Mouse (Mus musculus) heart, embryonic 10.5 days (tissue): ENCODE data around the gene Cyth1. TPM values are rescaled to one million over a fixed set of nuclear protein-coding genes. Genes with fewer than 3 reads are reported as not detected.

Source experiments
- DNase-seq: peaks from one replicate; pipeline ENCODE4 v3.0.0-alpha.2; 2017; ENCODE audit warnings: low spot score
- H3K27ac ChIP-seq: fragments of 300-500 bp; sonication (generic); 2 replicates; pipeline ENCODE4 v1.5.1; 2016; ENCODE audit warnings: mild to moderate bottlenecking
- H3K27me3 ChIP-seq: fragments of 300-500 bp; sonication (generic); 2 replicates; pipeline ENCODE4 v1.6.1; 2016; ENCODE audit warnings: mild to moderate bottlenecking; ENCODE audit not compliant: poor library complexity, insufficient read depth, severe bottlenecking
- H3K36me3 ChIP-seq: fragments of 300-500 bp; sonication (generic); 2 replicates; pipeline ENCODE4 v1.6.1; 2016; ENCODE audit warnings: mild to moderate bottlenecking, moderate library complexity
- H3K4me1 ChIP-seq: fragments of 300-500 bp; sonication (generic); 2 replicates; pipeline ENCODE4 v1.6.1; 2016; ENCODE audit warnings: mild to moderate bottlenecking
- H3K4me3 ChIP-seq: fragments of 300-500 bp; sonication (generic); 2 replicates; pipeline ENCODE4 v1.5.1; 2016; ENCODE audit warnings: mild to moderate bottlenecking, moderate library complexity
- H3K9me3 ChIP-seq: fragments of 300-500 bp; sonication (generic); 2 replicates; pipeline ENCODE4 v1.6.1; 2016; ENCODE audit warnings: mild to moderate bottlenecking, moderate library complexity
- WGBS: fragments of 180-500 bp; shearing (Covaris S2); methylation state at CpG from one replicate; pipeline ENCODE4 v1.1.7; 2016; 5-methylcytosine and 5-hydroxymethylcytosine counted together
- polyA plus RNA-seq: library from polyadenylated mRNA; unstranded; fragments of >200 nt; fragmentation: Nextera tagmentation; extraction: Ambion mirVana; gene quantifications from 2 replicates; pipeline ENCODE4 v1.2.1, GENCODE M21; 2016

Cyth1 gene
- polyA plus RNA-seq, 1 experiment from 2014 or later, result 15.5 TPM

GRCm38 (mm10) chr11:118246724-118247123 lies 1.7 kb downstream of the Cyth1 start:
- H3K4me1 ChIP-seq, result peaks cover 31% of the 10 kb centered on the region
- DNase-seq, result no peak
- WGBS, result 67% methylated on average over 5 of the region's 5 CpGs
- no peaks in the 10 kb centered on the region for H3K9me3 ChIP-seq
- H3K36me3 ChIP-seq, result no peaks in the 10 kb centered on the region
- H3K27ac ChIP-seq, result peak overlapping the region; percentile 93; the same call in 1 of the 2 replicates
- peak overlapping the region; percentile 86 for H3K4me3 ChIP-seq
- no peaks in the 10 kb centered on the region for H3K27me3 ChIP-seq

GRCm38 (mm10) chr11:118245130-118245529 lies 3.3 kb downstream of the Cyth1 start:
- Histone ChIP-seq H3K27me3 (no peaks in the 10 kb centered on the region), H3K4me1 (peaks cover 42% of the 10 kb centered on the region), H3K36me3 (no peaks in the 10 kb centered on the region), H3K9me3 (no peaks in the 10 kb centered on the region), H3K4me3 (no peak overlapping the region), H3K27ac (no peak overlapping the region)
- WGBS, result 93% methylated on average over 2 of the region's 2 CpGs
- no peak for DNase-seq

GRCm38 (mm10) chr11:118243627-118244261 lies 4.6 kb downstream of the Cyth1 start:
- H3K36me3 ChIP-seq, result no peaks in the 10 kb centered on the region
- 76% methylated on average over 6 of the region's 6 CpGs for WGBS
- H3K27ac ChIP-seq, result no peak overlapping the region
- H3K9me3 ChIP-seq, result no peaks in the 10 kb centered on the region
- H3K4me1 ChIP-seq, result peaks cover 44% of the 10 kb centered on the region
- no peaks in the 10 kb centered on the region for H3K27me3 ChIP-seq
- DNase-seq, result no peak
- H3K4me3 ChIP-seq, result no peak overlapping the region

- Histone ChIP-seq H3K4me1 (peaks cover 48% of the 10 kb centered on the region), H3K36me3 (no peaks in the 10 kb centered on the region), H3K27me3 (no peaks in the 10 kb centered on the region), H3K4me3 (no peak overlapping the region), H3K9me3 (no peaks in the 10 kb centered on the region), H3K27ac (no peak overlapping the region)
- no peak for DNase-seq
- 79% methylated on average over 4 of the region's 4 CpGs for WGBS
Observed at GRCm38 (mm10) chr11:118242506-118242905, 5.9 kb downstream of the Cyth1 start.

GRCm38 (mm10) chr11:118240388-118240787 lies 8.0 kb downstream of the Cyth1 start:
- Histone ChIP-seq H3K27me3 (no peaks in the 10 kb centered on the region), H3K4me1 (peaks cover 48% of the 10 kb centered on the region), H3K36me3 (no peaks in the 10 kb centered on the region), H3K9me3 (no peaks in the 10 kb centered on the region), H3K4me3 (no peak overlapping the region), H3K27ac (peak overlapping the region; percentile 59)
- no peak for DNase-seq
- 71% methylated on average over 4 of the region's 4 CpGs for WGBS

- Histone ChIP-seq H3K9me3 (no peaks in the 10 kb centered on the region), H3K4me3 (no peak overlapping the region), H3K27me3 (no peaks in the 10 kb centered on the region), H3K4me1 (peaks cover 54% of the 10 kb centered on the region), H3K36me3 (no peaks in the 10 kb centered on the region), H3K27ac (peak overlapping the region; percentile 59)
- WGBS, result 59% methylated on average over 14 of the region's 14 CpGs
- no peak for DNase-seq
Observed at GRCm38 (mm10) chr11:118239281-118240198, 8.9 kb downstream of the Cyth1 start.

GRCm38 (mm10) chr11:118236520-118237190 lies 11.7 kb downstream of the Cyth1 start:
- H3K9me3 ChIP-seq, result no peaks in the 10 kb centered on the region
- no peak overlapping the region for H3K4me3 ChIP-seq
- 47% methylated on average over 6 of the region's 6 CpGs for WGBS
- H3K27me3 ChIP-seq, result no peaks in the 10 kb centered on the region
- H3K36me3 ChIP-seq, result no peaks in the 10 kb centered on the region
- peak overlapping the region; percentile 59 for H3K27ac ChIP-seq
- peaks cover 63% of the 10 kb centered on the region for H3K4me1 ChIP-seq
- DNase-seq, result no peak

- WGBS, result 72% methylated on average over 7 of the region's 7 CpGs
- no peak for DNase-seq
- Histone ChIP-seq H3K4me3 (no peak overlapping the region), H3K9me3 (no peaks in the 10 kb centered on the region), H3K27ac (peak overlapping the region; percentile 69; the same call in 1 of the 2 replicates), H3K36me3 (no peaks in the 10 kb centered on the region), H3K27me3 (no peaks in the 10 kb centered on the region), H3K4me1 (peaks cover 61% of the 10 kb centered on the region)
Observed at GRCm38 (mm10) chr11:118234929-118235328, 13.5 kb downstream of the Cyth1 start.

- no peak for DNase-seq
- WGBS, result 62% methylated on average over 6 of the region's 6 CpGs
- Histone ChIP-seq H3K9me3 (no peaks in the 10 kb centered on the region), H3K27ac (peak overlapping the region; percentile 69; the same call in 1 of the 2 replicates), H3K36me3 (no peaks in the 10 kb centered on the region), H3K27me3 (no peaks in the 10 kb centered on the region), H3K4me1 (peaks cover 57% of the 10 kb centered on the region), H3K4me3 (no peak overlapping the region)
Observed at GRCm38 (mm10) chr11:118234500-118234899, 13.9 kb downstream of the Cyth1 start.

- peaks cover 51% of the 10 kb centered on the region for H3K4me1 ChIP-seq
- H3K27me3 ChIP-seq, result no peaks in the 10 kb centered on the region
- no peaks in the 10 kb centered on the region for H3K9me3 ChIP-seq
- 59% methylated on average over 3 of the region's 3 CpGs for WGBS
- H3K27ac ChIP-seq, result no peak overlapping the region
- DNase-seq, result no peak
- H3K4me3 ChIP-seq, result no peak overlapping the region
- no peaks in the 10 kb centered on the region for H3K36me3 ChIP-seq
Observed at GRCm38 (mm10) chr11:118233924-118234323, 14.5 kb downstream of the Cyth1 start.

- Histone ChIP-seq H3K27me3 (no peaks in the 10 kb centered on the region), H3K9me3 (no peaks in the 10 kb centered on the region), H3K4me1 (peaks cover 38% of the 10 kb centered on the region), H3K4me3 (no peak overlapping the region), H3K27ac (no peak overlapping the region; the same call in 1 of the 2 replicates), H3K36me3 (no peaks in the 10 kb centered on the region)
- 58% methylated on average over 7 of the region's 7 CpGs for WGBS
- no peak for DNase-seq
Observed at GRCm38 (mm10) chr11:118232314-118232831, 16.0 kb downstream of the Cyth1 start.

GRCm38 (mm10) chr11:118229941-118230340 lies 18.5 kb downstream of the Cyth1 start:
- no peak for DNase-seq
- 84% methylated on average over 5 of the region's 5 CpGs for WGBS
- no peaks in the 10 kb centered on the region for H3K27me3 ChIP-seq
- H3K27ac ChIP-seq, result no peak overlapping the region
- H3K4me3 ChIP-seq, result no peak overlapping the region
- no peaks in the 10 kb centered on the region for H3K9me3 ChIP-seq
- peaks cover 27% of the 10 kb centered on the region for H3K4me1 ChIP-seq
- H3K36me3 ChIP-seq, result no peaks in the 10 kb centered on the region
